Mouse (Mus musculus) lung, postnatal 0 days (tissue): ENCODE measurements around the gene Pik3cd.

Experiments used
- CTCF ChIP-seq: IDR thresholded peaks from 2 replicates; pipeline ENCODE4 v1.5.1; 2016; ENCODE audit warnings: antibody characterized with exemption, mild to moderate bottlenecking
- EP300 ChIP-seq: IDR thresholded peaks from 2 replicates; pipeline ENCODE4 v1.6.1; 2016; ENCODE audit warnings: antibody characterized with exemption, mild to moderate bottlenecking, control low read depth

DNA sequence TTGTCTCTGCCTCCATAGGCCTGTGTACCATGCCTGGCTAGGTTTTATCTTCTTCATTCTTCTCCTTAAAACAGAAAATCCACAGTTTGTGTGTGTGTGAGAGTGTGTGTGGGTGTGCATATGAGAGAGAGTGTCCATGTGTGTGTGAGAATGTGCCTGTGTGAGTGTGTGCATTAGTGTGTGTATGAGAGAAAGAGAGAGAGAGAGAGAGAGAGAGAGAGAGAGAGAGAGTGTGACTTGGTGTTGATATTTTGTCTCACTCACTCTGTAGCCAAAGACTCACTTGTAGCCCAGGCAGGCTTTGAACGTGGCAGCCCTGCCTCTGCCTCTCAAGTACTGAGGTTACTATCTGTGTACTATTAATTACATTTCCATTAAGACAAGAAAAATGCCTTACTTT, 68.2 kb downstream of the Pik3cd start:
- TF ChIP-seq CTCF (no peak), EP300 (no peak)
